Mouse (Mus musculus): ENCODE measurements around the gene Ppp1ca. TPM values are rescaled to one million over a fixed set of nuclear protein-coding genes. Genes with fewer than 3 reads are reported as not detected.

Gene Ppp1ca
- polyA plus RNA-seq, 1 experiment, result 295 TPM

DNA sequence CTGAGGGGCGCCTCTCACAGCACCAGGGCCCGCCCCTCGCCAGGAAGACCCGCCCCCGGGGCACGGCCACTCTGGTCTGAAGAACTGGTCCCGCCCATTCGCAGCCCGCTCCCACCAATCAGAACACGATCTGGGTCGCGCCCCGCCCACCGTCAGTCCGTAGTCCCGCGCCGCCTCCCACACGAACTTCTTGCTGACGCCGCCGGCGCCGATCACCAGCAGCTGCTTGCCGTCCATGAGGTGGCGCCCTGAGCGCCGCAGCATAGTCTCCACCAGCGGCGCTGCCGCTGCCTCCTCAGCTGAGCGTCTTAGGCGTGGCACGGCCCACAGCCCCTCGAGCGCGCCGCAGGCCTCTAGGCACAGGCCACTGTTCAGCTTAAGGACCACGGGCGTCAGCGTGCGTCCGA, 22.5 kb upstream of the Ppp1ca start:
- H3K36me3 ChIP-seq (ENCODE audit: control insufficient read depth, insufficient read depth, low read length, poor library complexity, severe bottlenecking), result no peaks in the 10 kb centered on the region
- peak overlapping the region; percentile 68 for H3K9ac ChIP-seq (ENCODE audit: low read depth, poor library complexity, severe bottlenecking)
- TF ChIP-seq EP300 (IDR thresholded peaks at IDR 0.05; ENCODE audit: insufficient read depth, low read depth, low read length) (0 out of 2 replicates have a peak, but pooled peaks have one; percentile 39), POLR2A (IDR thresholded peaks at IDR 0.05; ENCODE audit: insufficient read depth, low read length) (peak; percentile 77), CTCF (IDR thresholded peaks at IDR 0.05; ENCODE audit: low read depth, low read length) (peak; percentile 81)
- no peak overlapping the region for H3K27ac ChIP-seq (ENCODE audit: insufficient read depth, low read length)
- no peaks in the 10 kb centered on the region for H3K27me3 ChIP-seq (ENCODE audit: control insufficient read depth, insufficient read depth, low read length, poor library complexity, severe bottlenecking)
- no peaks in the 10 kb centered on the region for H3K4me1 ChIP-seq (ENCODE audit: control insufficient read depth, insufficient read depth, low read length)
- H3K9me3 ChIP-seq (replicated peaks; ENCODE audit: control insufficient read depth, insufficient read depth, low read length, poor library complexity, severe bottlenecking), result no peaks in the 10 kb centered on the region
- H3K4me3 ChIP-seq (ENCODE audit: low read depth, low read length), result peak overlapping the region; percentile 87

DNA sequence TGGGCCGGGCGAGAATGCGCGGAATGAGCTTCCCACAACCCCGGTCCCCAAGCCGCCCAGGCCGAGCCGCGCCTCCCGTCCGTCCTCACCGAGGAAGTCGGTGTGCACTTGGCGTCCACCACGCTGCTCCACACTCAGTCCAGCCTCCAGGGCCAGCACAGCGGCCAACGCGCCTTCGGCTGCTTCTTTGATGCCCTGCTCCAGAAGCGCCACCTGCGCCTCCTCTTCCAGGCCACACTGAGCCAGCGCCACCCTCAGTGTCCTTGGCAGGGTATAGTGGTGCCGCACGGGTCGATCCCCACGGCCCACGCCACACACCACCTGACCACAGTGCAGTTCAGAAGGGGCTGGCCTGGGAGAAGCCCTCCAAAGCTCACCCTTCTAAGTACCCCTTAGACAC, 22.1 kb upstream of the Ppp1ca start:
- Histone ChIP-seq H3K36me3 (ENCODE audit: control insufficient read depth, insufficient read depth, low read length, poor library complexity, severe bottlenecking) (no peaks in the 10 kb centered on the region), H3K4me1 (ENCODE audit: control insufficient read depth, insufficient read depth, low read length) (no peaks in the 10 kb centered on the region), H3K9ac (ENCODE audit: low read depth, poor library complexity, severe bottlenecking) (peak overlapping the region; percentile 68), H3K9me3 (replicated peaks; ENCODE audit: control insufficient read depth, insufficient read depth, low read length, poor library complexity, severe bottlenecking) (no peaks in the 10 kb centered on the region), H3K27ac (ENCODE audit: insufficient read depth, low read length) (no peak overlapping the region), H3K27me3 (ENCODE audit: control insufficient read depth, insufficient read depth, low read length, poor library complexity, severe bottlenecking) (no peaks in the 10 kb centered on the region), H3K4me3 (ENCODE audit: low read depth, low read length) (peak overlapping the region; percentile 87)
- TF ChIP-seq POLR2A (IDR thresholded peaks at IDR 0.05; ENCODE audit: insufficient read depth, low read length) (no peak), EP300 (IDR thresholded peaks at IDR 0.05; ENCODE audit: insufficient read depth, low read depth, low read length) (no peak), CTCF (IDR thresholded peaks at IDR 0.05; ENCODE audit: low read depth, low read length) (no peak)

DNA sequence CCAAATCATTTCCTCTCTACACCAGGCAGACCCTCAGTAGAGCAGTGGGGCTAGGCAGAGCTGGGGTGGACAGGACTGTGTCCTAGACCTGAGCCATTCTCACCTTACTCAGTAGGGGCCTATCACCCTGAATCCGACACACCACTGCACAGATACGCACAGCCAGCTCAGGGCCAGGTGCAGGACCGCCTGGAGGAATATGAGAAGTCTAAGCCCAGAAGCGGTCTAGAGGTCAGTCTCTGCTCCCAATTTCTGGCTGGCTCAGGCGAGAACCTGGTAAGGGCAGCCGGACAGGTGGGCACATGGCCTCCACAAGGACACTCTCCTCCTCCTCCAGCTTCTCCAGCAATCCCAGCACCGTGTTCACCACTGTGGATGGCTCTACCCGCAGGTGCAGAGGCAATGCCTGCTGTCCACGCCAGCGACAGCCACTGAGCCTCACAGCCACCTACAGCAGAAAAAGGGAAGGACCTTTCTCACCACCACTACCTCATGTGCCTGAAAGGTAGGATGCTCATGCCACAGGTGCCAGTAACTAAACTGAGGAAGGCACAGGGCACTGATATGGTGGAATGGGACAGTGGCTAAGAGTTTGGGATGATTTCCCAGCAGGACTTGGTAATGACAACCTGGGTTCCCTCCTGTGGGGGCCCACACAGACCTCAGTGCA, 21.0 kb upstream of the Ppp1ca start:
- Histone ChIP-seq H3K9me3 (replicated peaks; ENCODE audit: control insufficient read depth, insufficient read depth, low read length, poor library complexity, severe bottlenecking) (no peaks in the 10 kb centered on the region), H3K4me1 (ENCODE audit: control insufficient read depth, insufficient read depth, low read length) (no peaks in the 10 kb centered on the region), H3K27me3 (ENCODE audit: control insufficient read depth, insufficient read depth, low read length, poor library complexity, severe bottlenecking) (no peaks in the 10 kb centered on the region), H3K9ac (ENCODE audit: low read depth, poor library complexity, severe bottlenecking) (no peak overlapping the region), H3K36me3 (ENCODE audit: control insufficient read depth, insufficient read depth, low read length, poor library complexity, severe bottlenecking) (no peaks in the 10 kb centered on the region), H3K4me3 (ENCODE audit: low read depth, low read length) (0 out of 2 replicates have a peak overlapping the region, but pooled peaks have one; percentile 22), H3K27ac (ENCODE audit: insufficient read depth, low read length) (no peak overlapping the region)
- TF ChIP-seq CTCF (IDR thresholded peaks at IDR 0.05; ENCODE audit: low read depth, low read length), result no peak
- no peak for TF ChIP-seq POLR2A (IDR thresholded peaks at IDR 0.05; ENCODE audit: insufficient read depth, low read length)

DNA sequence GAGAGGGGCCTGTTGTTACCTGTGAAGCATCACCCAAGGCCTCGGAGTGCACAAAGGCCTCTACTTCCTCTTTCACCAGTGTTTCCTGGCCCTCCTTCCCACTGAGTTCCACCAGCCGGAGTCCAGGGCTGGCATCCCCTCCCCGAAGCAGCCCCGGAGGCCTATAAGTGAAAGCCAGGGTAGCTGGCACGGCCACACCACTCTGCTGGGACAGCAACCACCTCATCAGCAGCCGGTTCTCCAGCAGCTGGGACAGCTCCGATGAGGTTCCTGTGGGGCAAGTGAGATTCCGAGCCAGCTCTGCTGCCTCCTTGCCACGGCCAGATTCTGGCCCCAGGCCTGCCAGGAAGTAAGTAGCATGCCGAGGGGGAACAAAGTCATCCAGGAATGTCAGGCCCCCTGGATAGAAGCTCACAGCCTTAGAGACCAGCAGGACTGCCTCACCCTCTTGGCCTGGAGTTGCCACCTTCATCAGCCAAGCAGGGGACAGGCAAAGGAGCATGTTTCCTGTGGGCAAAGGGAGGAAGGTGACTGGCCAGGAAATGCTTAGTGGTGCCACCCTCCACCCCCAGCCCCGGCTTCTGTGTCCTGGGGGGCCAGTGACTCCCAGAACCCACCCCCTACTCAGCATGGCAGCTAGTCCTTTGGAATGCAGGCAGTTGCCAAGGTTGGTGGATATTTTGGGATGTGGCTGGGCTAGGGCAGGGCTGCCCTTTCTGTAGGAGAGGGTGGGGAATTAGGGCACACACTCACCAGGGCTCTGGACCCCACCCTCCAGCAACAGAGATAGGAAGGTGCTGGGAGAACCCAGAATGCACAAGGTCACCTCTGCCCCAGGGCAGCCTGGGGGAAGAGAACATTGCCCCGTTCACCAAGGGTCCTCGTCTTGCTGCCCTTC, 20.2 kb upstream of the Ppp1ca start:
- H3K27ac ChIP-seq (ENCODE audit: insufficient read depth, low read length), result no peak overlapping the region
- H3K9ac ChIP-seq (ENCODE audit: low read depth, poor library complexity, severe bottlenecking), result no peak overlapping the region
- no peaks in the 10 kb centered on the region for H3K4me1 ChIP-seq (ENCODE audit: control insufficient read depth, insufficient read depth, low read length)
- TF ChIP-seq CTCF (IDR thresholded peaks at IDR 0.05; ENCODE audit: low read depth, low read length), result no peak
- no peak for TF ChIP-seq EP300 (IDR thresholded peaks at IDR 0.05; ENCODE audit: insufficient read depth, low read depth, low read length)
- no peak for TF ChIP-seq POLR2A (IDR thresholded peaks at IDR 0.05; ENCODE audit: insufficient read depth, low read length)
- H3K36me3 ChIP-seq (ENCODE audit: control insufficient read depth, insufficient read depth, low read length, poor library complexity, severe bottlenecking), result no peaks in the 10 kb centered on the region
- no peaks in the 10 kb centered on the region for H3K27me3 ChIP-seq (ENCODE audit: control insufficient read depth, insufficient read depth, low read length, poor library complexity, severe bottlenecking)
- no peaks in the 10 kb centered on the region for H3K9me3 ChIP-seq (replicated peaks; ENCODE audit: control insufficient read depth, insufficient read depth, low read length, poor library complexity, severe bottlenecking)
- no peak overlapping the region for H3K4me3 ChIP-seq (ENCODE audit: low read depth, low read length)

DNA sequence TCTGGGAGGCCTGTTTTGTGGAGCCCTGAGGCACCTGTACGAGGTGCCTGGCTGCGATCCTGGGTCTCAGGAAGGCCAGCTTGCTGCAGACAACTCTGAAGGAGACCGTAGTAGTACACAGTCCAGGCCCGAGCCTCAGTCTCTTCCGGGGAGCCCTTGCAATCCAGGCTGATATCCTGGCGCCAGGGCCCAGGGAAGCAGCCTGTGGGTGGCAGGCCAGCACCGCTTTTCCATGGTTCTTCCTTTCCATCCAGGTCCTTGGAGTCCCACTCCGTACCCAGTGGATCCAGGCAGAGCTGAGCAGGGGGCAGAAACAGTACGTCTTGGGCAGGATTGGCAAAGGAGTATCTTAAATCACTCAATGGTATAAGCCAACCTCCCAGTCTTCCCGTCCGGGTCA, 18.9 kb upstream of the Ppp1ca start:
- Histone ChIP-seq H3K36me3 (ENCODE audit: control insufficient read depth, insufficient read depth, low read length, poor library complexity, severe bottlenecking) (no peaks in the 10 kb centered on the region), H3K4me3 (ENCODE audit: low read depth, low read length) (no peak overlapping the region), H3K9ac (ENCODE audit: low read depth, poor library complexity, severe bottlenecking) (no peak overlapping the region), H3K4me1 (ENCODE audit: control insufficient read depth, insufficient read depth, low read length) (no peaks in the 10 kb centered on the region), H3K27me3 (ENCODE audit: control insufficient read depth, insufficient read depth, low read length, poor library complexity, severe bottlenecking) (no peaks in the 10 kb centered on the region), H3K27ac (ENCODE audit: insufficient read depth, low read length) (no peak overlapping the region), H3K9me3 (replicated peaks; ENCODE audit: control insufficient read depth, insufficient read depth, low read length, poor library complexity, severe bottlenecking) (no peaks in the 10 kb centered on the region)
- TF ChIP-seq POLR2A (IDR thresholded peaks at IDR 0.05; ENCODE audit: insufficient read depth, low read length), result no peak
- no peak for TF ChIP-seq CTCF (IDR thresholded peaks at IDR 0.05; ENCODE audit: low read depth, low read length)
- TF ChIP-seq EP300 (IDR thresholded peaks at IDR 0.05; ENCODE audit: insufficient read depth, low read depth, low read length), result no peak
